Mouse (Mus musculus): ENCODE measurements at regions not wholly inside any gene's neighbourhood (a gene's known extent, or its start where the extent isn't known, plus 50 kb on each side); places are given as distances from the start of the nearest gene placed in this dataset.

GRCm38 (mm10) chr8:53338006-53338405, 173.5 kb upstream of the Aga start:
- DNase-seq (ENCODE audit: low read depth, low spot score): no peak

- no peak for DNase-seq (ENCODE audit: low read depth, low spot score)
Measured at GRCm38 (mm10) chr8:53368640-53369039, 142.9 kb upstream of the Aga start.

DNA sequence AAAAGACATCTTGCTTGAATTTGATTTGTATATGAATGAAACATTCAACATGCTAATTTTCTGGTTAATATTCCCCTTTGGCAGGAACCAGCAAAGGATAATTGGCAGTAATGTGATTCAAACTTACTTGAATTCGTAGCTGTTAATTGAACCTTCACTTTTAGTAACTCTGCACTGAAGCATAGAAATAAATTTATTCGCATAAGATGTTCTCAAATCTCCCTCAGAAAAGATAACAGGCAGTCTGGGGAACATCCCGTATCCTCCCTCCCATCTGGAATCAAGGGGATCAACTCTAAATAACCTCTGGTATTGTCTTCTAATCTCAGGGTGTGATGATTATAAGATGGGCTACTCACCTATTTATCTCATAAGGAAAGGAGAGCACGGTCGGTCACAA, 138.1 kb upstream of the Aga start:
- peak; percentile 22 for DNase-seq (ENCODE audit: low read depth, low spot score)

DNA sequence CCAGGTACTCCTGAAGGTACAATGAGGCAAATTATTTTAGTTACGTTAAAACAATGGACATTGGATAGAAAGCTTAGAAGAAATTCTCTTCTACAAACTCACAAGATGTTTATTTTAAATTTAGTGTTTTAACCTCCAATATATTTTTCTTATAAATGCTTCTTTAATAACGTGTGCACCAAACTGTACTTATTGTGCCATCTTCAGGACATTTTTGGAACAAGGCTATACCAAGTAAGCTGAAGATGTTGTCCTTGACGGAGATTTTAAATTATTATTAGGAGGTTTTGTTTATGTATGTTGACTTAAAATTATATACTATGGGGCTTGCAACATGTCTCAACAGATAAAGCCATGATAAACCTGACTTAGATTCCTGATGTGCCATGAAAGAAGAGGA, 99.4 kb upstream of the Aga start:
- peak; percentile 16 for DNase-seq (ENCODE audit: low read depth, low spot score)

- DNase-seq (ENCODE audit: low read depth, low spot score): no peak
Measured at GRCm38 (mm10) chr8:53434184-53434583, 77.3 kb upstream of the Aga start.

DNA sequence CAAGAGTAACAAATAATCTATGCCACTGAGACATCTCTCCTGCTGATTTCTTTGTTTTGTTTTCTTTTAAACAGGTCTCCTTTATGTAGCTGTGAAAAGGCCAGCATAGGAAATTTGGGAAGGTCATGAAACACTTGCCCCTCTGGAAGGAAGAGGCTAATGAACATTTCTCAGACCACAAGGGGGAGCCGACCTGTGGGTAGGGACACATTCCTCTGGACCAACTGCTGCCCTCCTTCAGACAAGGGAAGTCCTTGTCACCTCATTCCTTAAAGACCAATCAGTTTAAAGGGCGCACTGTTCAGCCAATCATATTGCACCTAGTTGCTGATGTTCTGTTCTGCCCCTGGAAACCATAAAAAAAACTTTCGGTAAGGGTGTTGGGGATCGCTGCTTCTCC, 75.8 kb upstream of the Aga start:
- no peak for DNase-seq (ENCODE audit: low read depth, low spot score)

- DNase-seq (ENCODE audit: low read depth, low spot score): peak; percentile 6
Measured at GRCm38 (mm10) chr8:53446748-53447355, 64.7 kb upstream of the Aga start.
